Mouse (Mus musculus) MN1 (cell line): Measurements from ENCODE around the gene Mboat2.

ENCODE experiments used
- DNase-seq: peaks from one replicate; pipeline ENCODE4 v3.0.0-alpha.2; 2016; ENCODE audit warnings: low spot score

The Mboat2 gene

GRCm38 (mm10) chr12:24863762-24864161 lies 33.1 kb downstream of the Mboat2 start:
- no peak for DNase-seq

GRCm38 (mm10) chr12:24866645-24867044 lies 36.0 kb downstream of the Mboat2 start:
- DNase-seq, result no peak

- no peak for DNase-seq
Observed at GRCm38 (mm10) chr12:24868694-24869093, 38.0 kb downstream of the Mboat2 start.

GRCm38 (mm10) chr12:24869231-24869630 lies 38.6 kb downstream of the Mboat2 start:
- DNase-seq, result no peak

GRCm38 (mm10) chr12:24870901-24871300 lies 40.2 kb downstream of the Mboat2 start:
- no peak for DNase-seq

GRCm38 (mm10) chr12:24872264-24872663 lies 41.6 kb downstream of the Mboat2 start:
- no peak for DNase-seq

- no peak for DNase-seq
Observed at GRCm38 (mm10) chr12:24872689-24873088, 42.0 kb downstream of the Mboat2 start.

GRCm38 (mm10) chr12:24875908-24876307 lies 45.2 kb downstream of the Mboat2 start:
- no peak for DNase-seq

GRCm38 (mm10) chr12:24877231-24877630 lies 46.6 kb downstream of the Mboat2 start:
- DNase-seq, result no peak

GRCm38 (mm10) chr12:24878090-24878489 lies 47.4 kb downstream of the Mboat2 start:
- no peak for DNase-seq

- DNase-seq, result no peak
Observed at GRCm38 (mm10) chr12:24878735-24879362, 48.2 kb downstream of the Mboat2 start.

- no peak for DNase-seq
Observed at GRCm38 (mm10) chr12:24879613-24880029, 48.9 kb downstream of the Mboat2 start.

- DNase-seq, result no peak
Observed at GRCm38 (mm10) chr12:24883279-24883678, 52.6 kb downstream of the Mboat2 start.

GRCm38 (mm10) chr12:24886800-24887199 lies 56.1 kb downstream of the Mboat2 start:
- no peak for DNase-seq

GRCm38 (mm10) chr12:24889371-24890051 lies 58.8 kb downstream of the Mboat2 start:
- no peak for DNase-seq

- no peak for DNase-seq
Observed at GRCm38 (mm10) chr12:24890158-24890557, 59.5 kb downstream of the Mboat2 start.

GRCm38 (mm10) chr12:24890684-24891459 lies 60.2 kb downstream of the Mboat2 start:
- no peak for DNase-seq

- no peak for DNase-seq
Observed at GRCm38 (mm10) chr12:24892536-24892935, 61.9 kb downstream of the Mboat2 start.

- DNase-seq, result no peak
Observed at GRCm38 (mm10) chr12:24893777-24894468, 63.2 kb downstream of the Mboat2 start.

- DNase-seq, result no peak
Observed at GRCm38 (mm10) chr12:24895352-24895751, 64.7 kb downstream of the Mboat2 start.

GRCm38 (mm10) chr12:24897354-24897753 lies 66.7 kb downstream of the Mboat2 start:
- no peak for DNase-seq

GRCm38 (mm10) chr12:24898226-24898625 lies 67.5 kb downstream of the Mboat2 start:
- no peak for DNase-seq
